Mouse (Mus musculus) G1E (cell line): Measurements from ENCODE around the gene Slc35a3. TPM values are rescaled to one million over a fixed set of nuclear protein-coding genes. Genes with fewer than 3 reads are reported as not detected.

Source experiments
- ATAC-seq: 2 replicates; pipeline ENCODE4 v1.8.0; 2016; ENCODE audit warnings: mild to moderate bottlenecking; ENCODE audit not compliant: insufficient number of reproducible peaks, poor library complexity, low FRiP score, severe bottlenecking; ENCODE audit errors: extremely low read depth
- DNase-seq: peaks from one replicate; pipeline ENCODE4 v3.0.0; 2012; ENCODE audit warnings: low spot score
- H3K27me3 ChIP-seq: 2 replicates; pipeline ENCODE4 v1.6.1; 2012; ENCODE audit warnings: mild to moderate bottlenecking, low read length, inconsistent platforms; ENCODE audit not compliant: insufficient read depth
- H3K36me3 ChIP-seq: replicated peaks from 2 replicates; pipeline ENCODE3; 2012; ENCODE audit warnings: mild to moderate bottlenecking, inconsistent platforms
- H3K4me1 ChIP-seq: 2 replicates; pipeline ENCODE4 v1.6.1; 2012; ENCODE audit warnings: low read depth, low read length, inconsistent platforms, mixed read lengths; ENCODE audit not compliant: insufficient read depth
- H3K4me3 ChIP-seq: 2 replicates; pipeline ENCODE4 v1.5.1; 2012; ENCODE audit warnings: low read depth, mild to moderate bottlenecking, inconsistent platforms, low read length, moderate library complexity, mixed read lengths
- H3K9me3 ChIP-seq: replicated peaks from 2 replicates; pipeline ENCODE4 v1.6.1; 2012; ENCODE audit warnings: inconsistent platforms
- CTCF ChIP-seq: IDR thresholded peaks from 2 replicates; pipeline ENCODE4 v1.5.1; 2012; ENCODE audit warnings: low read depth, low read length, inconsistent platforms, mixed read lengths
- GATA1 ChIP-seq: IDR thresholded peaks from 2 replicates; pipeline ENCODE4 v1.6.1; 2012; ENCODE audit warnings: borderline replicate concordance, low read length, inconsistent platforms, mixed read lengths
- GATA2 ChIP-seq: IDR thresholded peaks from 2 replicates; pipeline ENCODE4 v1.6.1; 2012; ENCODE audit warnings: low read depth, low read length, inconsistent platforms, borderline replicate concordance
- POLR2AphosphoS5 ChIP-seq: IDR thresholded peaks from 2 replicates; pipeline ENCODE4 v1.6.1; 2012; ENCODE audit warnings: low read depth, low read length, inconsistent platforms; ENCODE audit not compliant: insufficient replicate concordance
- TAL1 ChIP-seq: conservative IDR thresholded peaks from 2 replicates; pipeline ENCODE4 v1.6.1; 2012; ENCODE audit warnings: low read depth, low read length, inconsistent platforms, mixed read lengths
- polyA plus RNA-seq: library from polyadenylated mRNA; stranded (reverse); fragments of >175 nt; gene quantifications from 2 replicates; pipeline ENCODE4 v1.2.3, GENCODE M21; 2012
- total RNA-seq, 2 experiments: library from RNA; stranded (forward) in 1 of 2; stranded (reverse) in 1 of 2; fragments of 200-1000 nt in 1 of 2; fragments of >200 nt in 1 of 2; fragmentation: Nextera tagmentation in 1 of 2; gene quantifications; 2 replicates each; pipeline ENCODE4 v1.2.3; 2014 to 2017

Slc35a3 gene
- total and polyA plus RNA-seq, 3 experiments, result 13.4 to 60.9 (median 54.6) TPM

DNA sequence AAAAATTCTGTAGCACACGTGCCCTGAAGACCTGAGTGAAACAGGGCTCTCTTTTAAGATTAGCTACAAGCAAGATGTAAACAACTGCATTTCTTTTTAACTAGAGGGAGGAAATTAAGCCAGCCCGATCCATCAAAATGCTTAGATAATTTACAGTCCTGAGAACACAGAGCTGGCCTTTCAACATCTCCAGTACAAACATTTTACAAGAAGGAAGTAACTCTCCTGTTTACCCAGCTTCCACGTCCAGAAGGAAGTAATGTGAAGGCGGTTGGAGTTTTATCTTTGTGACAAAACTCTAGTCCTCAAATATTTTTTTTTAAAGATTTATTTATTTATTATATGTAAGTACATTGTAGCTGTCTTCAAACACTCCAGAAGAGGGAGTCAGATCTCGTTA lies 27.5 kb upstream of the Slc35a3 start:
- TF ChIP-seq TAL1, result no peak
- TF ChIP-seq GATA1, result no peak
- no peak for TF ChIP-seq GATA2
- no peak for TF ChIP-seq CTCF
- TF ChIP-seq POLR2AphosphoS5, result no peak
- Histone ChIP-seq H3K4me3 (no peak overlapping the region), H3K4me1 (peaks cover 4% of the 10 kb centered on the region), H3K27me3 (no peaks in the 10 kb centered on the region), H3K9me3 (0 out of 2 replicates have a peak, but pooled peaks cover 3% of the 10 kb centered on the region), H3K36me3 (peaks cover 19% of the 10 kb centered on the region)
- ATAC-seq, result no peak
- no peak for DNase-seq

DNA sequence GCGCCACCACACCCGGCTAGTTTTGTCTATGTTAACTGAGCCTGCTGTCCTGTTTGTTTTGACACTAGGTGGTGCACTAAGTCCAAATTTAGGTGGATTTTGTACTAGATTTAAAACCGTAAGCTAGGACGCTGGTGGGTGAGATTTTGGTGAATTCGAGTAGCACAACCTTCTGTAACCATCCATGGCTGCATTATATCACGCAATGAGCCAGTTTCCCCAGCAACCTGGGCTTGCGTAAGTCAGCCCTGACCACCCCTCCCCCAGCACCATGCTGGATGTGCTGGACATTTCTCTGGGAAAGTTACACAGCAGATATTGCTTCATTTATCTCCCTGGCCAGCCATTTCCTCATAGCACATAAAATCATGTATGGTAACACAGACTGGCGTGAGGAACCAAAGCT lies 24.7 kb upstream of the Slc35a3 start:
- ATAC-seq (no peak), DNase-seq (no peak)
- H3K9me3 ChIP-seq, result peaks cover 12% of the 10 kb centered on the region
- no peaks in the 10 kb centered on the region for H3K36me3 ChIP-seq
- TF ChIP-seq CTCF (no peak), POLR2AphosphoS5 (no peak), GATA1 (no peak), TAL1 (no peak), GATA2 (no peak)
- no peaks in the 10 kb centered on the region for H3K27me3 ChIP-seq
- no peak overlapping the region for H3K4me3 ChIP-seq
- peaks cover 4% of the 10 kb centered on the region for H3K4me1 ChIP-seq

DNA sequence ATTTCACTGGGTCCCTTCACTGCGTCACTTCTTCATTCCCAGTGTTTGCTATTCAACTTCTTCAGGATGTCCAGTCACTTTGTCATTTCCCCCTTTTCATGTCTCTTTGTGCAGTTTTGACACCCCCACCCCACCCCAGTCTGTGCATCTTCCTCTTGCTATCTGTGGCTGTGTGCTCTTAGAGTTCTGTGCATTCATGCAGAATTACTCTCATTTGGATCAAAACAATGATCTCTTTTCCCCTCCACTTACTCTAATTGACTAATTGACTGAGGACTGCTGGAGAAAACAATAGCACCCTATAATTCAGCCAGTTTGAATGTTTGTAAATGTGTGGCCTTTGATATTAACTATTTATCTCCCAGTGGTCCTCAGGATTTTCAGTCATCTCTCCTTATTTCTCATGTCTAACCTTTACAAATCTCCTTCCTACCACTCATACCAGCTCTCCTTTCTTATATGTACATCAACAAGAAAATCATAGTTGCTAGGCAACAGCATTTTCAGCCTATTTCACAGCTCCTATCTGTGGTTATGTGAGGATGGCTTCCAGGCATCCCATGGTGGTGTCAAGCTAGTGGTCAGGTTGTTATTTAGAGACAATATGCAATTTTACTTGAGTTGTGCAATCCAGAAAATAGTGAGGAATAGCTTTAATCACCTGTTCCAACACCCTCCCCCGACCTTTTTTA lies 17.0 kb upstream of the Slc35a3 start:
- no peak for ATAC-seq

DNA sequence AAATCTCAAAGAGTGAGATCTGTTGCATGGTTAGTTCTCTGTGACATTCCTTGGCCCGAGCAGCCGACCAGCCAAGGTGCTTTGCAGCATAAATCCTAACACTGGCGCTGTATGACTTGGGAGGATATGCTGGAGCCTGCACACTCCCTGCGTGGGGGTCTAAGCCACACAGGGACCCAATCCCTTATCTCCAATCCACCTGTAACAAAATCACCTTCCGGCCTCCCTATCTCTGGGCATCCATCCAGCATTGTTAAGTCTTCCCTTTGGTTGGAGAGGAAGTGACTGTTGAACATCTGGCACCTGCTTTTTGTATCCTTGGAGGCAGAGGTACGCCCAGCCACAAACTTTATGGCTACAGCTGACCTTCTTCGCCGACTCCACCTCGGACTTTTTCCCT lies 14.2 kb upstream of the Slc35a3 start:
- DNase-seq (peak; percentile 68), ATAC-seq (peak; percentile 90)
- peak overlapping the region; percentile 61; the same call in 1 of the 2 replicates for H3K4me3 ChIP-seq
- H3K9me3 ChIP-seq, result no peaks in the 10 kb centered on the region
- TF ChIP-seq POLR2AphosphoS5 (no peak), TAL1 (peak; percentile 73), CTCF (no peak), GATA1 (no peak), GATA2 (no peak)
- H3K36me3 ChIP-seq, result no peaks in the 10 kb centered on the region
- H3K27me3 ChIP-seq, result no peaks in the 10 kb centered on the region
- H3K4me1 ChIP-seq, result peaks cover 30% of the 10 kb centered on the region

More for the DNA sequence above, 17.0 kb upstream of the Slc35a3 start:
- no peak overlapping the region for H3K4me3 ChIP-seq
- TF ChIP-seq CTCF (no peak), TAL1 (no peak), GATA2 (no peak), GATA1 (no peak), POLR2AphosphoS5 (no peak)
- no peak for DNase-seq
- peaks cover 9% of the 10 kb centered on the region for H3K9me3 ChIP-seq
- no peaks in the 10 kb centered on the region for H3K27me3 ChIP-seq
- H3K4me1 ChIP-seq, result peaks cover 23% of the 10 kb centered on the region
- H3K36me3 ChIP-seq, result no peaks in the 10 kb centered on the region

- no peaks in the 10 kb centered on the region for H3K9me3 ChIP-seq
- H3K4me1 ChIP-seq, result peaks cover 33% of the 10 kb centered on the region
- TF ChIP-seq GATA1, result no peak
- no peak for TF ChIP-seq POLR2AphosphoS5
- no peak for TF ChIP-seq CTCF
- TF ChIP-seq GATA2, result no peak
- TF ChIP-seq TAL1, result no peak
- ATAC-seq (no peak), DNase-seq (no peak)
- H3K4me3 ChIP-seq, result no peak overlapping the region
- no peaks in the 10 kb centered on the region for H3K36me3 ChIP-seq
- no peaks in the 10 kb centered on the region for H3K27me3 ChIP-seq
Observed at GRCm38 (mm10) chr3:116723496-116724481, 11.2 kb upstream of the Slc35a3 start.

- Histone ChIP-seq H3K36me3 (no peaks in the 10 kb centered on the region), H3K4me1 (peaks cover 33% of the 10 kb centered on the region), H3K27me3 (no peaks in the 10 kb centered on the region), H3K9me3 (no peaks in the 10 kb centered on the region), H3K4me3 (no peak overlapping the region)
- TF ChIP-seq GATA2 (no peak), POLR2AphosphoS5 (no peak), TAL1 (no peak), CTCF (no peak), GATA1 (no peak)
- no peak for DNase-seq
- no peak for ATAC-seq
Observed at GRCm38 (mm10) chr3:116722980-116723379, 10.3 kb upstream of the Slc35a3 start.
